Mouse (Mus musculus) liver, embryonic 16.5 days (tissue): Measurements from ENCODE around the gene Mfsd2a. TPM values are rescaled to one million over a fixed set of nuclear protein-coding genes. Genes with fewer than 3 reads are reported as not detected.
"Not testable (repeated sequence)": the region's sequence is repeated elsewhere in the genome, so short reads cannot be mapped to it uniquely, and the experiment has no call there.

Experiments used
- ATAC-seq: fragments of 200-750 bp; cut with Nextera tagmentation; 2 replicates; pipeline ENCODE4 v1.8.0; 2017; ENCODE audit warnings: low read depth, mild to moderate bottlenecking, moderate number of reproducible peaks, moderate library complexity
- H3K27ac ChIP-seq: fragments of 300-500 bp; sonication (generic); 2 replicates; pipeline ENCODE4 v1.5.1; 2014; ENCODE audit warnings: mild to moderate bottlenecking, low read length
- H3K27me3 ChIP-seq: fragments of 300-500 bp; sonication (generic); 2 replicates; pipeline ENCODE4 v1.6.1; 2014; ENCODE audit warnings: low read depth, low read length, mixed read lengths; ENCODE audit not compliant: control insufficient read depth, insufficient read depth
- H3K36me3 ChIP-seq: fragments of 300-500 bp; sonication (generic); 2 replicates; pipeline ENCODE4 v1.6.1; 2014; ENCODE audit warnings: mild to moderate bottlenecking; ENCODE audit not compliant: control insufficient read depth, insufficient read depth
- H3K4me1 ChIP-seq: fragments of 300-500 bp; sonication (generic); 2 replicates; pipeline ENCODE4 v1.6.1; 2014; ENCODE audit warnings: low read depth, low read length, mixed read lengths; ENCODE audit not compliant: control insufficient read depth
- H3K4me2 ChIP-seq: fragments of 300-500 bp; sonication (generic); 2 replicates; pipeline ENCODE4 v1.6.1; 2014; ENCODE audit warnings: low read depth, low read length, mixed read lengths
- H3K4me3 ChIP-seq: fragments of 300-500 bp; sonication (generic); 2 replicates; pipeline ENCODE4 v1.5.1; 2014; ENCODE audit warnings: low read depth, mild to moderate bottlenecking, low read length
- H3K9ac ChIP-seq: fragments of 300-500 bp; sonication (generic); 2 replicates; pipeline ENCODE4 v1.6.1; 2014; ENCODE audit warnings: low read depth, low read length
- H3K9me3 ChIP-seq: fragments of 300-500 bp; sonication (generic); replicated peaks from 2 replicates; pipeline ENCODE4 v1.6.1; 2016; ENCODE audit warnings: low read length; ENCODE audit not compliant: control insufficient read depth
- WGBS: fragments of 180-500 bp; shearing (Covaris S2); extraction: QIAGEN DNeasy Blood & Tissue Kit; methylation state at CpG from one replicate; pipeline ENCODE4 v1.1.7; 2014; ENCODE audit not compliant: insufficient replicate concordance; 5-methylcytosine and 5-hydroxymethylcytosine counted together
- polyA plus RNA-seq: library from polyadenylated mRNA; unstranded; fragments of >200 nt; fragmentation: Nextera tagmentation; extraction: Ambion mirVana; gene quantifications from 2 replicates; pipeline ENCODE4 v1.2.1, GENCODE M21; 2015

Gene Mfsd2a
- polyA plus RNA-seq, 1 experiment from 2014 or later: 0.08 TPM

DNA sequence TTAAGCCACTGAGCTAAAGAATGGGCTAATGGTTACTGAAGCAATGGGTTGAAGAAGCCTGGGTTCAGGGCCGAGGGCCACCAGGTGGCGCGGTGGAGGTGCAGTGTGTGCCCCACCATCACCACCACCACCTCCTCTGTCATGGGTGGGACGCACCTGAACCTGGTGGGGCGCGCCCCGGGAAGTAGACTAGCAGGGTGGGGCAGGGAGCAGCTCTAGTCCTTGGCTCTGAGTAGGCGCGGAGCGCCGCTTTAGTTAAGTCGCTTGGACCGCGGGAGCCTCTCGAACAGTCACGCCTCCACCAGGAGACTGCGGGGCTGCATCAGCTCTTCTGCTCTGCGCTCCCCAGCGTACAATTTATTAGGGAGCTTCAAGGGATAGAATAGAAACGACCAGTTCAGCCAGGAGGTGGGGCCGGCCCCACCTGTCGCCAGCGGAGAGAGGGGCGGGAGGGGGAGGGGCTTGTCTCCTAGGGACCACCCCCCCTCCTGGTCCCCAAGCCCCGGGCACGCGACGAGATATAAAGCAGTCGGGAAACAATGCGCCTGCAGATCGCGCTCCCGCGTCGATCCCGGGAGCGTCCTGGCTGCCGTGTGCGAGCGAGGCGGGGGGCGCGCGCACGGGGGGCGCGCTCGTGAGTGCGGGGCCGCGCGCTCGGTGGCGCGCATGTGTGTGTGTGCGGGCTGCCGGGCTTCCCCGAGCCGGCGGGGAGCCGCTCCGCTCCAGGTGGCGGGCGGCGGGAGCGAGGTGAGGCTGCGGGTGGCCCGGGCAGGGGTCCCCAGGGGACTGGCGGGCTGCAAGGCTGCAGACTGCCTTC lies 34.6 kb upstream of the Mfsd2a start, which contains the start of gene Mycl:
Mycl (plus strand) TSS at position 249 of the 817 bp plus-strand sequence.
- H3K27ac ChIP-seq: no peak within 1 kb of the TSS
- H3K4me3 ChIP-seq: peak within 1 kb of the TSS; percentile 63
- H3K36me3 ChIP-seq: no peaks in the 10 kb centered on the region
- peaks cover 4% of the 10 kb centered on the region for H3K4me1 ChIP-seq
- peak within 1 kb of the TSS; percentile 73 for H3K4me2 ChIP-seq
- ATAC-seq: peak; percentile 59
- peaks cover 51% of the 10 kb centered on the region for H3K27me3 ChIP-seq
- WGBS: under 1% methylated on average over 52 of the region's 69 CpGs
- no peaks in the 10 kb centered on the region for H3K9me3 ChIP-seq
- peak within 1 kb of the TSS; percentile 49 for H3K9ac ChIP-seq

DNA sequence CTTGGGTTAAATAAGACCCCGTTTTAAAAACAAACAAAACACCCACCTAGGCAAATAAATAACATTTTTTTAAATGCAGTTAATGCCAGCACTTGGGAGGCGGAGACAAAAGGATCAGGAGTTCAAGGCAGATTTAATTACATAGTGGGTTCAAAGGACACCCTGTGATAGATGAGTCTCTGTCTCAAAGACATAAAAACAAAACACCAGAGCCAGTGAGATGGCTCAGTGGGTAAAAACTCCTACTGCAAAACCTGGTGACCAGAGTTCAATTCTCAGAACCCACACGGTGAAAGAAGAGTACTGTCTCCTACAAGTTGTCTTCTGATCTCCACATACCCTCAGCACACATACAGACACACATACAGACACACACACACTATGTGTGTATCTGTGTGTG lies 31.3 kb upstream of the Mfsd2a start:
- H3K4me2 ChIP-seq: no peak overlapping the region
- H3K9me3 ChIP-seq: no peaks in the 10 kb centered on the region
- H3K27ac ChIP-seq: no peak overlapping the region
- WGBS: 44% methylated on average over 3 of the region's 3 CpGs
- no peak for ATAC-seq
- H3K4me1 ChIP-seq: peaks cover 4% of the 10 kb centered on the region
- no peak overlapping the region for H3K9ac ChIP-seq
- peaks cover 26% of the 10 kb centered on the region for H3K27me3 ChIP-seq
- no peak overlapping the region for H3K4me3 ChIP-seq
- H3K36me3 ChIP-seq: no peaks in the 10 kb centered on the region

DNA sequence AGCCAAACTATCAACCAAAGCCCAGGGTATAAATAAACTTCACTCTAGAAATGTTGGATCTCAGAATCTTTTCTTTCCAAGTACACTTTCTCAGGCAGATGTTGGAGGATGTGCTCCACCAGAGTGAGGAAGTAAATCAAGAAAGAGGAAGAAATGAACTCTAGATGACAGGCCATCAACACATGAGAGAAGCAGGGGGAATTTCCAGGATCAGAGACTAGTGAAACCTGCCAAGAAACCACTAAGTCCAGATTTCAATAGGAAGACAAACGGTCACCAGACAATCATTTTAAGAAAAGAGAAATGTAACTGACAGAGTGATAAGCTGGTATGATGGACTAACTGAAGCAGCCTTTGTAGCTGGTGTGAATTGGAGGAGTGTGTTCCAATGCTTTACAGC lies 30.2 kb upstream of the Mfsd2a start:
- WGBS: 25% methylated on average over 1 of the region's 1 CpGs
- H3K4me2 ChIP-seq: no peak overlapping the region

DNA sequence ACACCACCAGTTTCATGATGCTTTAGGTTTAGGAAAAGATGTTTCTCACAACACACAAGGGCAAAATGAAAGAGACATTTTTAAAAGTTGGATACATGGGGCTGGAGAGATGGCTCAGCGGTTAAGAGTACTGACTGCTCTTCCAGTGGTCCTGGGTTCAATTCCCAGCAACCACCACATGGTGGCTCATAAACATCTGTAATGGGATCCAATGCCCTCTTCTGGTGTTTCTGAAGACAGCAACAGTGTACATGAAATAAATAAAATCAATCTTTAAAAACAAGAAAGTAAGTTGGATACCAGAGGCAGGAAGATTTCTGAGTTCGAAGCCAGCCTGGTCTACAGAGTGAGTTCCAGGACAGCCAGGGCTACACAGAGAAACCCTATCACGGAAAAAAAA lies 27.0 kb upstream of the Mfsd2a start:
- not testable (repeated sequence) for ATAC-seq, H3K4me1 ChIP-seq, H3K36me3 ChIP-seq, H3K4me2 ChIP-seq, H3K27ac ChIP-seq, H3K27me3 ChIP-seq, H3K9ac ChIP-seq, H3K9me3 ChIP-seq, H3K4me3 ChIP-seq
- 57% methylated on average over 3 of the region's 3 CpGs for WGBS

More for the DNA sequence above, 30.2 kb upstream of the Mfsd2a start:
- H3K27me3 ChIP-seq: peaks cover 15% of the 10 kb centered on the region
- H3K27ac ChIP-seq: no peak overlapping the region
- ATAC-seq: no peak
- no peak overlapping the region for H3K9ac ChIP-seq
- no peaks in the 10 kb centered on the region for H3K36me3 ChIP-seq
- H3K4me1 ChIP-seq: peaks cover under 1% of the 10 kb centered on the region
- H3K9me3 ChIP-seq: no peaks in the 10 kb centered on the region
- H3K4me3 ChIP-seq: no peak overlapping the region

DNA sequence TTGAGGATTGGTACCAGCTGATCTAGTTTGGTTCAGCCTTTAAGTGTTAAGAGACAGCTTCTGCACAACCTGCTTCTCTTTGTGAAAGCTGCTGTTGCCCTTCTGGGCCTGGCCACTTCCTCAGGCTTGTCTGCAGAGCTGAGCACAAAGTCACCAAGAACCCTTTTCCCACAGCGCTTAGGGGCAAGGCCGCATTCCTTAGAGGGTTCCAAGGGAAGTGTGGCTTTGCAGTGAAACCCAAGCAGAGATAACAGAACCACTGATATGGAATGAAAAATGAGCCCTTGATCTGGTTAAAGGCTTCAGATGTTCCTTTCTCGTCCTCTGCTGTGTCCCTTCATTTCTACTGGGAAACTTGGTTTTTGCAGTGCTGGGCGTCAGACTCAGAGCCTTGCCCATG lies 26.4 kb upstream of the Mfsd2a start:
- H3K9ac ChIP-seq: no peak overlapping the region
- H3K27ac ChIP-seq: no peak overlapping the region
- H3K36me3 ChIP-seq: no peaks in the 10 kb centered on the region
- WGBS: 51% methylated on average over 4 of the region's 4 CpGs
- ATAC-seq: no peak
- no peak overlapping the region for H3K4me2 ChIP-seq
- H3K4me1 ChIP-seq: no peaks in the 10 kb centered on the region
- peaks cover 10% of the 10 kb centered on the region for H3K27me3 ChIP-seq
- no peaks in the 10 kb centered on the region for H3K9me3 ChIP-seq
- no peak overlapping the region for H3K4me3 ChIP-seq

DNA sequence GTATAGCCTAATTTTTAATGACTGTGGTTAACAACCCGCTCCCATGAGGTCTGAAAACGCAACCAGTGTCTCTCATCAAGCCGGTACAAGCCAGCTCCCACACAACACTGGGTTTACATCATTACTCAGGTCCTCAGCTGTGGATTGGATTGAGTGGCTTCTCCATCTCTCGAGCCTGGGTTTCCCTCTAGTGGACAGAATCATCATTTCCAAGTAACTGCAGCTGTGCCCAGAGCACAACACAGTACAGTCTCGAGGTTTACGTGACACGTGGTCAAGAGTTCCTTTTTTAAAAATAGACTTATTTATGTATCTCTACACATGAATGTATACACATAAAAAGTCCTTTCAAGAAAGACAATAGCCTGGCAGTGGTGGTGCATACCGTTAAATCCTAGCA lies 24.1 kb upstream of the Mfsd2a start:
- WGBS: 15% methylated on average over 8 of the region's 8 CpGs
- ATAC-seq: peak; percentile 54; the same call in 1 of the 2 replicates
- Histone ChIP-seq H3K27me3 (peaks cover 11% of the 10 kb centered on the region), H3K9ac (no peak overlapping the region), H3K4me2 (no peak overlapping the region), H3K36me3 (no peaks in the 10 kb centered on the region), H3K9me3 (no peaks in the 10 kb centered on the region), H3K4me1 (no peaks in the 10 kb centered on the region), H3K4me3 (no peak overlapping the region), H3K27ac (no peak overlapping the region)

DNA sequence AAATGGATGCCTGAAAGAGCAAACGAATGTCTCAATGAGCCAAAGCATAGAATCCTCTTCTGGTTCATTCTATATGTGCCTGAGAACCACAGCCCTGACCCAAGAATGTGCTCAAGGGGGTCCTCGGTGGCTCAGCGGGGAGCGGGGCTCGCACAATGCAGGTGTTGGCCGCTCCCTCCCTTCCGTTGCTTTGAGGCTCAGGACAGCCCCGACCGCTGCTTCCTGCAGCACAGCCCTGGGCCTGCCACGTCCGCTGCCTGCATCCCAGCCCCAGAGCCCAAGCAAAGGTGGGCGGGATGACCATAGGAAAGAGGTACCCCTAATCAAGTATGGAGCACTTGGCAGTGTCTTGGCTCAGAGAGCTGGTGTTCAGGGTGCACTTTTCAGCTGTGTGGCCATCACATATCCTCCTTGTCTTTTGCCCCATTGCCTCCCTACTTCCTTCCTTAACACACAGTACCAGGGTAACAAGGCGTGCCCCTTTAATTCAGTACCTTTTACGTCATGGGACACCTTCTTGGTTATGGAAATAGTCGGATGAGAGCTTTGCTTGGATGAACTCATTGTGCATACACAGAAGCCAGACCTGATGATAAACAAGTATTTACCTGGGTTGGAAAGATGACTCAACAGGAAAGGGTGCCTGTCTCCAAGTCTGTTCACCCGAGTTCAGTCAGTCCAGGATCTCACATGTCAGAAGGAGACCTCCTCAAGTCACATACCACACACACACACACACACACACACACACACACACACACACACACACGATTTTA lies 22.7 kb upstream of the Mfsd2a start:
- H3K9ac ChIP-seq: no peak overlapping the region
- no peaks in the 10 kb centered on the region for H3K9me3 ChIP-seq
- H3K4me1 ChIP-seq: no peaks in the 10 kb centered on the region
- WGBS: 16% methylated on average over 17 of the region's 17 CpGs
- no peak overlapping the region for H3K27ac ChIP-seq
- no peaks in the 10 kb centered on the region for H3K36me3 ChIP-seq
- ATAC-seq: no peak
- peak overlapping the region; percentile 28 for H3K4me2 ChIP-seq
- peaks cover 11% of the 10 kb centered on the region for H3K27me3 ChIP-seq
- no peak overlapping the region for H3K4me3 ChIP-seq

DNA sequence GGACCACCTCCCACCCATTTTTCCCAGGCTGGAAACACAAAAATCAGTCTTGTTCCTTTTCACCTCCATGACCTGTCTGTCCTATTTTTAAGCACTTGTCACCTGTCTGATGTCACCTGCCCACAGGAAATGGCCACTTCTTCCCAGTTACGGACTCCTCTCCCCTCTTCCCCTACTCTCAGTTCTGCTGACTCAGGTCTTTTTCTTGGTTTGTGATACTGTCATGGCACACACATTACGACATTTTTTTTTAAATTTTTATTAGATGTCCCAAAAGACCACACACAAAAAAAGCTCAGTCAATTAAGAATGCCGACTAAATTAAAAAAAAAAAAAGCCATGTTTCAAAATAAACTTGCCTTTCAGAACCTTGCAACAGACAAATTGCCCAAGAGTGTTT lies 21.5 kb upstream of the Mfsd2a start:
- Histone ChIP-seq H3K4me3 (no peak overlapping the region), H3K27ac (no peak overlapping the region), H3K36me3 (no peaks in the 10 kb centered on the region), H3K4me1 (no peaks in the 10 kb centered on the region), H3K4me2 (no peak overlapping the region), H3K9me3 (no peaks in the 10 kb centered on the region), H3K9ac (no peak overlapping the region), H3K27me3 (peaks cover 11% of the 10 kb centered on the region)
- WGBS: 37% methylated on average over 3 of the region's 3 CpGs
- no peak for ATAC-seq

DNA sequence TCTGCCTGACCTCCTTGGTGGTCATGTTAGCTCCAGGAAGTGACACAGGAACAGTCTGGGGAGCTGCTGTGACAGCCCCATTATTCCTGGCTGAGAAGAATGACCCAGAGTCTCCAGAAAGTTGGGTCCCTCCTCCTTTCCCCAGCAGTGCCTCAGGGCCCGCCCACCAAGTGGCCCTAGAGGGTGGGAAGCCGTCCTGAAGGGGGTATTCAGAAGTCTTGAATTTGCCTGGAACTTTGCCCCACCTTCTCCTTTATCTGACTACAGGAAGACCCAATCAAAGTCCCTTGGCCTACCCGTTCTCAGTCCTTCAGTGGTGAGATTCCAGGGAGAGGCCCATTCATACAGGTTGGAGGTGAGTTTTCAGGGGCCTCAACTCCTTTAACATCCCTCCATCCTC lies 20.9 kb upstream of the Mfsd2a start:
- no peak for ATAC-seq
- Histone ChIP-seq H3K4me2 (no peak overlapping the region), H3K9me3 (no peaks in the 10 kb centered on the region), H3K4me1 (no peaks in the 10 kb centered on the region), H3K27ac (no peak overlapping the region), H3K4me3 (no peak overlapping the region), H3K36me3 (no peaks in the 10 kb centered on the region), H3K27me3 (peaks cover 11% of the 10 kb centered on the region), H3K9ac (no peak overlapping the region)
- 38% methylated on average over 3 of the region's 3 CpGs for WGBS
